Mouse (Mus musculus): Measurements from ENCODE around the gene Tekt1. TPM values are rescaled to one million over a fixed set of nuclear protein-coding genes. Genes with fewer than 3 reads are reported as not detected.

The Tekt1 gene
- 1 to 10 TPM; 2.2 to 3.1 TPM for total RNA-seq (2021)

DNA sequence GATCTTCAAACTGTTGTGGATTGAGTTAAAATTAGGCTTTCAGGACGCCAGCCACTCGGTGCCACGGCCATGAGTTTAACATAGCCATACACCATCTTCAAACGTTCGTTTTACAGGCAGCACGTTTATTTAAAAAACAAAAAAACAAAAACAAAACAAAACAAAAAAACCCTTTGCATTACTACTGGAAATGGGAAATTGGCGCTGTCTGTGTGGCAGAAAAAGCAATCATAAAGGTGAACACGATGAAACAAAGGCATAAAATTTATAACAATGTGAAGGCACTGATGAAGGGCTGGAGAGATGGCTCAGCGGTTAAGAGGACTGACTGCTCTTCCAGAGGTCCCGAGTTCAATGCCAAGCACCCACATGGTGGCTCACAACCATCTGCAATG lies at the start of gene Tekt1:
TSS of gene Tekt1 (minus strand) at position 96 of the 395 bp plus-strand sequence.
- no peak for DNase-seq

DNA sequence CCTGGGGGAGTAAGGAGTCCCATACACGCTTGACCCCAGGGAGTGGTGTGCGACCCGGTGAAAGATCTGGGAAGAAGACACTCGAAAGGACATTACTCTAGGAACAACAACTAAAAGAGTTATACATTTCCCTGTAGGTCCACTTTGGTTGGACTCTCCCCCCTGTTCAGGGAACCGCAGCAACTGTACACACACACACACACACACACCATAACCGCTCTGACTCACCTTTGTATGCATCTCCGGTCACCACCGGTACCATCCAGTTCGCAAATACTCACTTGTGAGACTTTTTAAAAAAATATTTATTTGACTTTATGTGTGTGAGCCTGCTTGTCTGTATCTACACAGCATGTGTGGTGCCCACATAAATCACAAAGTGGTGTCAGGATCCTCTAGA lies 49.7 kb upstream of the Tekt1 start:
- no peak for DNase-seq

DNA sequence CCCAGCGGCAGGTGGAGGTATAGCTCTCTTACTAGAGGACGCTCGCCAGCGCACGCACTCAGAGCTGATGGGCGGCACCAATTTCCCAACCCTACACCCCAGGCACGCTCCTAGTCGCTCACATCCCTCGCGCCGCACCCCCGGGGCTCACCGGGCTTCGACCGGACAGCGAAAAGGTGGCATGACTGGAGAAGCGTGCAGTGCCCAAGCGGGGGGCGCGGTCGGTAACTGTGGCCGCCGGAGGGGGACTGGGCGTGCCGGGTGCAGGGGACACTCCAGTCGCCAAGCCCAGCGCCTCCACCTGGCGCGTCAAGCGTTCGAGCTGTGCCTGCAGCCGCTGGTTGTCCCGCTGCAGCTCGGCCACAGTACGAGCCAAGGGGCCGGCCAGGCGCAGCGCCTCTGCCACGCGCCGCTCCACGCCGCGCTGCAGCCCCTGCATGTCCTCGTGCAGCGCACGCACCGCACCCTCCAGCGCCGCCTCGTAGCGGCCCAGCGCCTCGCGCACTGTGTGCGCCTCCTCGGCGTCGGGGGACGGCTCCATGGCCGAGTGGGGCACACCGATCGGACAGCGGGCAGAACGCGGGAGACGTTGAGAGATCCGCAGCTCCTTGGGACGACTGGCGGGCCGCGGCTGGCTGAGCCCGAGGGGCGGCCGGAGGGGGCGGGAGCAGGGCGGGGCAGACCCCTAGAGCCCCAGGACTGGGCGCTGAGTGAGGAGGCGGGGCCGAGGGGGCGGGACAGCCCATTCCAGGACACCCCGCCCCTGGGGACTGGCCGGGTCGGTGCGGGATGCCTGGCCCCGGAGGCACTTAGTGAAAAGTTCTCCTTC lies 49.1 kb upstream of the Tekt1 start, which contains the start of gene Smtnl2:
TSS of gene Smtnl2 (minus strand) at position 621 of the 829 bp plus-strand sequence.
- DNase-seq: peak; percentile 26 to 35

DNA sequence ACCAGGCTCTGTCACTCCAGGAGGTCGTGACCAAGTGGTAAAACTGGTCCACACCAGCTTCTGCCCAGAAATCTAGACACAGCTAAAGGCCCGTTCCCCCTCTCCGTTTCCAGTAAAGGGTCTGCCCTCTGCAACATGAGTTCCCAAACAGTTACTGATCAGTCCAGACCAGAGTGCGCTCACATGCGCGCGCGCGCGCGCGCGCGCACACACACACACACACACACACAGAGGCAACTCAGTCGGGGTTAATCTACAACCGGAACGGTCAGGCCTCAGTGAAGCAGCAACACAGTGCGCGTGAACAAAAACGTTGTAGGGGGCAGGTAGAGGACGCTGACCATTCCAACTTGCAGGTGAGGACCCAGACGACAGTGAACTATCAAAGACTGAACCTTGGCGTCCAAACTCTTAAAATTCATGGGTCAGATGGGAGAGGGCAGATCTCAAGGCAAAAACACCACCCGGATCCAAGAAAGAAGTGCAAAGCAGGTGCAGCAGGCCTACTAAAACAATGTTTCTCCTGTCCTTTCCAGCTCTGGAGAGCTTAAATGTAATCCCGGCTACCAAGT lies 48.4 kb upstream of the Tekt1 start:
- DNase-seq: no peak

DNA sequence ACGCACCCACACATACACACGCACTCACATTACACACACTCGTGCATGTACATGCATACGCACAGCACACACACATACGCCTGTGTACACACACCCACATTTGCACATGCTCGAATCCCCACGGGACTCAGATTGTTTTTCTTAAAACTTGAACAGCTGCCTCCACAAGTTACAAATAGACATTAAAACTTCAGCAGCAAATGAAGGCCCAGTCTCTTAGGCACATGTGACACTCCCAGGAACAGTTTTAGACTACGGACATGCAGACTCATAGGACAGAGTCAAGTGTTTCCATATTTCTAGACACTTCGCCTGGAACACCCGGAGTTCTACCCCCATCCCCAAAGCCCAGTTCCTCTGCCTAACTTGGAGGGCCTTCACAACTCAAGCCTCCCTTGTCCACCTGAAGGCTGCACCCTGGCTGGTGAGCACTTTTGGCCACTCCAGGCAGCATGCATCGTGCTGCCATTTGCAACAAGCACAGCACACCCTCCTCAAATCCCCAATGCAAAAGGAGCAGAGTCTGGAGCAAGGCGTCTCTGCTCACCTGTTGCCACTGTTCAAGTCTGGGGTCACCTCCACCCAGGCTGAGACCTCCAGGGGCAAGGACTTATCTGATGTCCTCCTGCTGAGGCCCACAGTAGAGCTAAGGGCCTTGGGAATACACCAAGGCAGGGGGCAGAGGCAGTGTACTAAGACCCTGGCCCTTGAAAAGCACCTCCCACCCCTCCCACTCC lies 47.6 kb upstream of the Tekt1 start:
- no peak for DNase-seq

DNA sequence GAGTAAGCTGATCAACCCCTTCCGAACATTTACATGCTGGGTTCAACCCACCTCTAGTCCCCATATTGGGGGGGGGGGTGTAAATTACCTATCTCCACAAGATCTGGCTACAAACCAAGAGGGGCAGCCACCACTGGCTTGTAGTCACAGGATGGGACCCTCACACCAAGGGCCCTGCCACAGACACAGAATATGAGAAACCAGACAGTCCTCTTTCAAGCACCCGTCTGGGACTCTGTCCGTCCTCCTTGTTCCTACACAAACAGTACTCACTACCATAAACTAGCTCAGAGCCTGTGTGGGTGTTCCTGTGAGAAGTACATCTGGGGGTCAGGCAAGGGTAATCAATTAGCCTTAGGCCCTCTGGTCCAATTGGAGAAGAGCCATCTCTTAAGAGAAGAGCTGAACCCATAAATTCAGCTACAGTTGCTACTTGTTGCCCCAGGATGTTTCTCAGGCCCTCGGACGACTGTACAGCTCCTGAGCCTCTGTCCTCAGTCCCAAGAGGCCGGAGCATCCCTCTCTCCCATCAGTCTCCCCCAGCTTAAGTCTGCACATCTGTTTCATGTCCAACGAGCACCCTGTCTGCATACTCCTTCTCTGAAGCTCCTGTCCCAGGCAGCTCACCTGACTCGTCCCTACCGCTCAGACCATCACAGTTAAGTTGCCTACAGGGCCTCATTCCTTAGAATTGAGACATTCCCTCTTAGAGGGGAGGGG lies 46.4 kb upstream of the Tekt1 start:
- no peak for DNase-seq

DNA sequence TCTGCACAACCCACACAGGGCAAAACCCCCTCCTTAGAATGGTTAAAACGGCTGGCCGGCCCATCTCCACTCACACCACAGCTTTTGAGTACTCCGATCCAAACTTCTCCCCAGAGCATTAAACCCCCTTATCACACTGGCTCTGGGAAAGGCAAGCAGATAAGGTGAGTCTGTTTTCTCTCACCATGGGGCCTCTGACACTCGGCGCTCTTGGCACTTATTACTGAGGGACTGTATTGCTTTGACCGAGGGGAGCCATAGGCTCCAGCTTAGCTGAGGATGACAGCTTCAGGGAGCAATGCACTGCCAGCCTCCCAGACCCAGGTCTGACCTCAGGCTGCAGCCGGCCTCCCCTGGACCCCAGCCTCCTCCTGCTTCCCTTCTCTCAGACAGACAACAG lies 45.3 kb upstream of the Tekt1 start:
- DNase-seq: no peak

DNA sequence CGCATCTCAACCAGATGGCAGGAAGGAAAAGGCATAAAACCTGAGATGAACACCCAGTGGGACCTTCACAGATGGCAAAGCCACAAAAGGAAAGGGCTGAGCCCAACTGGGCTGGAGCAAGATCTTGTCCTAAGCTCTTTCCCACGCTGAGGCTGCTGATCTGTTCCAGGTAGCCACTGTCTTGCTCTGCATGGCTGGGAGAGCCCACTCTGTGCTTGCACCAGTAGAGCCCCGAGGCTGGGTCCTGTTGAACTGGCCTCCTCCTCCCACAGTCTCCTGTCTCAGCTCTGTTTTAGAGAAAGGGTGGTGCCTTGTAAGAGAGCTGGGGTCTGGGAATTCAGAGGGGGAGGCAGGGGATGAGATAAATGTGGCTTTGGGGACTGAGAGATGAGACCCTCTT lies 44.8 kb upstream of the Tekt1 start:
- DNase-seq: no peak

DNA sequence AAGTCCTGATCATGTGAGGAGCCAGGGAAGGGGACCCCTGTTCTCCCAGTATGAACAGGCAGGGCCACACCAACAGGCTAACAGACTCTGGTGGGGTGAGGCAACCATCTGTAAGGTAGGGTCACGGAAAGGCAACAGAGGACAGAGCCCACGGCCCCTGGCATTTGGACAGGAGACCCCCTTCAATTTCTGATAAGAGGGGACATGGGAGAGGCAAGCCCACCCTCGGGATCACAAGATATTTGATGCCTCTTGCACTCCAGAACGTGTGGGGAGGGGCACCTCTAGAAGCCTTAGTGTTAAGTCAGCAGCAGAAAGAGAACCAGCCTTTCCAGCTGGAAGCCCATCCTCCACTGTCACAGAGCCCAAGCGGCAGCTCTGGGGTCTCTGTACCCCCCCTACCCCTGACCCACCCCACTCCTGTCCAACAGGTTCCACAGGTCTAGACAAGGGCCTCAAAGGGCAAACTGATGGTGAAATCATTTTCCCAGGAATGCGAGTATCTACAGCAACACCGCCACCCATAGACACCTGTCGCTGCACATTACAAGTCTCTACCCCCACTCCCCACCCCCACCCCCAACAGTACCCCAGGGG lies 43.9 kb upstream of the Tekt1 start:
- no peak for DNase-seq

DNA sequence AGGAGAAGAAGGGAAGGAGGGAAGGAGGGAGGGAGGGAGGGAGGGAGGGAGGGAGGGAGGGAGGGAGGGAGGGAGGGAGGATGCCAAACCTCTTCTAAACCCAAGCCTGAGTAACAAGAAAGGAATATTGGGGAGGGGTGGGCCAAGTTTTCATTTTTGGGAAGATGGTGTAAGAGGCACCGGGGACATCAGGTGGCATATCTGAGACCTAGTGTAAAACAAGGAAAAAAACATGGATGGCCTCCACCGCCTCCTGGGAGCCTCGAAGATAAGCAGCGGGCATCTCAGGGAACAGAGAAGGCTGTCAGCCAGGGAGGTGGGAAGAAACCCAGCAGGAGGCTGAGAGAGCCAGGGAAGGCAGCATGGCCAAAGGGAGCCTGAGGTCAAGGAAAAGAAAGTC lies 43.3 kb upstream of the Tekt1 start:
- no peak for DNase-seq

DNA sequence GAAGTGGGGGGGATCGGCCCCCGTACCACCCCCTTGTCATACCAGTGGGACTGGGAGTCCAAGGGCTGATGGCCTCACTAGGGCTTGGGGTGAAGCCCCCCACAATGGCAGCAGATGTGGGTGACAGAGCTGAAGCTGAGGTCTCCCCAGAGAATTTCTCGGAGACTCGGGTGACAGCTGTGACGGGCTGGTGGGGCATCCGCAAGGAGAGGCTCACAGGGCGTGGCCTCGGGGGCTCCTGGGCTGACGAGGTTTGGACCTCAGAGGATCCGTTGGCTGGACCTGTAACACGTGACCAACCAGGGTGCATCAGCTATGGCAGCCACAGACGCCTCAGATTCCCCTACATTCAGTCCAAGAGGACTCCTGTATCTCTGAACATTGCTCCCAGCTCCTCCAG lies 40.7 kb upstream of the Tekt1 start:
- no peak for DNase-seq

DNA sequence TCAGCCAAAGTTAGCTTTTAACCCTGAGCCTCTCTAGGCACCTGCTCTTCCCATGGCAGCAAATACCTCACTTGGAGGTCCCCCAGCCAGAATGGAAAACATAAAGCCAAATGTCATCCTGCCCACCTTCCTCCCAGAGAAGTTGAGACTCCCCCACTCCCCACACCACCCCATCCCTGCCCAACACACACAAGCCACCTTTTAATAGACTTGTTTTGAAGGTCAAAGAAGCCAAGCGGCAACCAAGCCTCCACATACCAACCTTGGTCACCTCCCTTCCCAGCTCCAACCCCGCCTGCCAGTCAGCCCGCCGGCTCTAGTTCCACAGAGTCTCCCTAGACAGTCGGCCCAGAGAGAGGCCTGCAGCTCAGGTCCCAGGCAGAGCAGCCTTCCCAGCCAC lies 39.8 kb upstream of the Tekt1 start:
- DNase-seq: no peak

DNA sequence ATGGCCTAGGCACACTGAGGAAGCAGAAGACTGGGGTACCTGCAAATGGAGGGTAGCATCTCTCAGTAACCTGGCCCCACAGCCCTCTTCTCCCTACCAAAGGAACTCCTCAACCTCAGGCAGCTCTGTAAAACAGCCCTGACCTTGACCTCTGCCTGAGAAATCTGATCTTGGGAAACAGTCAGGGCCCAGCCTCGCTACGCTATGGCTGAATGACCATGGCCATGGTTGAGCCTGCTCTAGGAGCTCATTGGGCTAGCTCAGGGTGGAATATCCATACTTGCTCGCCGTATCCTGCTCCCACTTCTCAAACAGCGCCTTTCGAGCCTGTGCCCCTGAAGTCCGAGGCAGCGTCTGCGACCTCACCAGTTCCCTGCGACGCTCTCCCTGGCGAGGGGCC lies 38.8 kb upstream of the Tekt1 start:
- no peak for DNase-seq

DNA sequence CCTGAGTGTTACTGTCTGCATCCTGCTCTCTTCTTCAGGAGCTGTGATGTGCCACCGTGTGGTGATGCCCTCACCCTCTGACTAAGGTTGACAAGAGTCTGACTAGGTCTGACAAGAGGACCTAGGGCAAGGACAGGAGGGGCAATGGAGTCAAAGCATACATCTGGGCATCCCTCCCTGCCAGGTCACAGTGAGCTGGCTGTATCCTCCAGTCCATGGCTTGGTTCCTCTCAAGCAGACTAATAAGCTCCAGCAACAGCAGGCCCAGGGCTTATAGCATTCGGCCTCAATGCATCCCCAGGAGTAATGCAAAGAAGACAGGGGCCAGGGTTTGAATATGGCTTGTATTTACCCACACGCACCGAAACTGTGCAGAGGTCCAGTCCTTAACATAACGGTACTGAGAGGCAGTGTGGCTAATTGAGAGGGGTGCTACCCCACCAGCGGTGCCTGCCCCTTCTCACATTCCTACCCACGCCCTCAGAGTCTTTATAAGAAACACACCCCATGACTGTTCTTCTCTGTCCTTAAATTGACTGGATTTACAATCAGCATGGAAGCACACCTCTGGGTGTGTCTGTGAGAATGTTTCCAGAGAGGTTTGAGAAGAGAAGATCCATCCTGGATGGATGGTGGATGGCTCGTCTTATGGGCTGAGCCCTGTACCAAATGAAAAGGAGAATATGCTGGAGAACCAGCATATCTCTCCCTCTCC lies 35.7 kb upstream of the Tekt1 start:
- no peak for DNase-seq

DNA sequence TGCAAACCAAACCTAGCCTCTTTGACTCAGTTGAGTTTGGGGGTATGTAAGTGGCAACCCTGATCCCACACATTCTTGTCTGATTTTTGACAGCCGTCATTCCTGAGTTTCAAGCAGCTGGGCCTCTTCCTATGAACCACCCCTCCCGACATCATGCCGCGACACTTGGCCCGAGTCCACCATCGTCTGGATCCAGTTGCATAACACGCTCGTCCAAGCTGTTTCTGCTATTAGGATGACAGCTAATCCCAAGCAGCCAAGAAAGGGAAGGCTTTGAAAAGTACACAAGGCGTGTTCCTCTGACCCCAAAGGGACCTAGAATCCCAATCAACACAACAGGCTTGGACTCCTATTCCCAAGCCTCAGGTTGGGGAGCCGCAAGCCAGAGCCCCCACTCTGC lies 34.8 kb upstream of the Tekt1 start:
- peak in 1 of 2 experiments; percentile 53 for DNase-seq

DNA sequence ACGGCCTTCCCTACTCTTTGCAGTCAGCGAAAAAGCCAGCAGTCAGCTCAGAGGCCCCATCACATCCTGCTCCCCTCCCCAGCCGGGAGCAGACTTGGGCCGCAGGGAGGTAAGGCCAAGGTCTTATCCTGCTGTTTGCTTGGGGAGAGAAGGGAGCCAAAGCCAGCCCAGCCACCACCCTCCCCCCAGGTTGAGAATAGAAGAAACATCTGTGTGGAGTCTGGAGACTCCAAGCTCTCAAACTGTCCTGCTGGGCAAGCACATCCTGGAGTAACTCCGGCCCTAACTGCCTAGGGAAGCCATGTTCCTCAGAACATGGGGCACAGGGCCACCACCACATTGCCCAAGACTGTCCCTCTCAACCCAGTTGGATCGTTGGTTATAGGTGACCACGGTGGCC lies 34.4 kb upstream of the Tekt1 start:
- DNase-seq: no peak

DNA sequence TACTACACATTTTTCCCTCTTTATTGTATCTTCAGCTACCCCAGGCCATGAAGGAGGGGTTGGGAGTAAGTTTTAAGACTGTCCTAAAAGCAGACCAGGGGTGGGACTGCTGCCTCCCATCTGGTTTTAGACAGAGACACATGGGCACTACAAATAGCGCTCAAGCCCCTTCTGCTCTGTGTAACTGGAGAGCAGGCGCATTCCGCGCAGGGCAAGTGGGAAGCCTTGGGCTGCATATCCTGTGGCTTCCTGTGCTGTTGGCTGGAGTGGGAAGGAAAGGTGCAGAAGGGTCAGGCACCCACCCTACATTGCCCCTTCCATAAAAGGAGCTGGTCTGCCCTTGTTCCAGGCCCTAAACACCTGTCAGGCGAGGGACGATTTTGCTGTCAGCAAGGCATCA lies 33.4 kb upstream of the Tekt1 start:
- DNase-seq: no peak

DNA sequence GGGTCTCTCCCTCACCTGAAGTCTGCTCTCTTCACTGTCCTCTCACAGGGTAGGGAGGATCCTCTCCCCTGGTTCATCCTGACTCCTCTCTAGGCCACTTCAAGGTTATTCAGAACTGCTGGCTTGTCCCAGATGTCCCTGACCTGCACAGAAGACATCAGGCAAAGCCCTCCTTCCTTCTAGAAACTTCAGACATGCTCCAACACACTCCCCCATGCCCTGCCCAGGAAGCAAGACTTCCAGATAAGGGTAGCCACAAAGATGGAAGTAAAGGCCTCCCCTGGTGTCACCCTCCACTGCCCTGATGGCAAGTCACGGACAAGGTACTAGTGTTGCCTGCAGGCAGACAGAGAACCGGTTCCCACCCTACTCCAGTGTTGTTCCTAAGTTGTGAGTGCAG lies 32.5 kb upstream of the Tekt1 start:
- no peak for DNase-seq

DNA sequence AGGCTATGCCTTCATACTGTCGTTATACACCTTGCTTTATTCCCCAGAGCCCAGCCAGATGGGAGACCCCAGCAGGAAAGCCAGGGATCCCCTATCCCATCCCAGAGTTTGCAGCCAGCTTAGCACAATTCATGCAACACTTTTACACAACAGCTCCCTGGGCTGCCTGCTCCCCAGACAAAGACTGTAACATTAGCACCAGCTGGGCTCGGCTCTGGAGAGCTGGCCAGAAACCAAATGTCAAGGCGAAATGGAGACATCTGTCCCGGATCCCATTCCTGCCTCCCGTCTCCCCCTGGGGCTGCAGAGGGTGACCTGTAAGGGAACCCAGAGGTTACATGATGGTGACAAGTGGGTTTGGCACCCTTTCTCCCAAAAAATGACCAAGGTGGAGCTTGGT lies 31.4 kb upstream of the Tekt1 start:
- DNase-seq: no peak

DNA sequence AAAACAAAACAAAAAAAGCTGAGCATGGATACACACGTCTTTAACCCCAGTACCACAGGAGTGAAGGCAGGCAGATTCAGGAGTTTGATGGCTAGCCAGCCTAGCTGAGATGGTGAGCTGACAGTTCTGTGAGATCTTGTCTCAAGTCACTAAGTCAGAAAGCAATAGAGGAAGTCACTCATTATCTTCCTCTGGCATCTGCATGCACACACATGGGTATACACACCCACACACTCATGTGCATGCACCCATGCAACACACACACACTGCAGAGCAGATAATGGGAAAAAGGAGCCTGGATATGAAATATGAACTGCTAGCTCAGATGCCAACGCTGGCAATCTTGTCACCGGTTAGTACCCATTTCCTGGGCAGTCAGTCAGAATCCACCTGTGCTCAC lies 31.0 kb upstream of the Tekt1 start:
- no peak for DNase-seq

DNA sequence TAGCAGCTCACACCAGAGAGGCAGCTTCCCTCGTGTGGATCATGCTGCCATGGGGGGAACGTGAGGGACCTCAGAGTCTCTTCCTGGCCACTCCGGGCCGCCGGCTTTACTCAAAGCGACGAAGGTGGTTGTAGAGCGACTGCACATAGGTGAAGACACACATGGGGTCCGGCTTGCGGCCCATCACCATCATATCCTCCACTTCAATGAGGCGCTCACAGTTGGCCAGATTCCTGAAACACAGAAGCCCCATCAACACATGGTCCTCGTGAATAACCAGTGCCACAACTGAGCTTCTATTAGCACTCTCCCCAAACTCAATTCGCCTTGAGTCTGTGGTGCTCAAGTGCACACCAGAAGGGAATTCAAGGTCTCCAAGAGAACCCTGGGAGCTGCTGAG lies 28.9 kb upstream of the Tekt1 start:
- DNase-seq: no peak

Data from layer of hippocampus, postnatal 36 days (tissue).